Mouse (Mus musculus) bone marrow, adult 2 months (tissue): ENCODE results near the gene Fmnl2.

Source experiments
- CTCF ChIP-seq: fragments of 200-500 bp; IDR thresholded peaks from 2 replicates; pipeline ENCODE4 v1.5.1; 2011; ENCODE audit warnings: low read length, control low read depth; ENCODE audit not compliant: control insufficient read depth, insufficient read depth
- POLR2A ChIP-seq: fragments of 200-500 bp; IDR thresholded peaks from 2 replicates; pipeline ENCODE4 v1.6.1; 2011; ENCODE audit warnings: low read depth, mild to moderate bottlenecking, control low read depth, low read length, borderline replicate concordance; ENCODE audit not compliant: control insufficient read depth

GRCm38 (mm10) chr2:53038737-53039136 lies 181.1 kb downstream of the Fmnl2 start:
- no peak for TF ChIP-seq CTCF
- no peak for TF ChIP-seq POLR2A
